Mouse (Mus musculus): Measurements from ENCODE around the gene Mdk.

DNA sequence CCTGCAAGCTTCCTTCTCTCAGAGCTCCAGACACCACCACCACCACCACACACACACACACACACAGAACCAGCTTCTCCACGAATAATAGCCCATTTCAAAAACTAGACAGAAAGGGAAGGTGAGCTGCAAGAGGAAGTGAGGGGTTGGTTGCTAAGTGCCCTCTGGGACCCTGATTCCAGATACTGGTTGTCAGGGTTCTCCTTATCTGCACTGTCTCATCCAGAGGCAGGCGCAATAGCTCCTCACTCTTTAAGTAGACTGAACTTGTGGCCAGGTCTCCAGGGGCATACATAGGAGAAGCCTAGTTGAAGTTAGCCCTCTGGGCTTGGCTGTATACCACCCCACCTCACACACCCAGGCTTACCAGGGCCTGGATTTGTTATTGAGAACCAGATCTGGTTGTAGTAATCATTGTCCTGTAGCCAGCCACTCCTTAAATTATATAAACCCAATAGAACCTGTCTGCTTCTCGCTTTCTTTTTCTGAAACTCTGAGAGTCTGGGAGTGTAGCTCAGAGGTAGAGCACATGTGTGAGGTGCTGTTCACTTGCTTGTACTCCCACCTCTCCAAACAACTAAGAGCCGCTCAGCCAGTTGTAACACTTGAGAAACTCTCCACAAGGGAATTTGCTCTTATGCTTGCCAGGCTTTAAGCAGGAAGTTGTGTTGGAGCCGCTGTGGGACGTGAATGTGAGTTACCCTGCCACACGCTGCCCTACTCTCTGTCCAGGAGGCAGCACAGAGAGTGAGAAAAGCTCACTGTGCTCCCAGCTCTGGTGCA lies 18.6 kb downstream of the Mdk start:
- TF ChIP-seq CTCF (IDR thresholded peaks at IDR 0.05; ENCODE audit: low read depth): no peak
- TF ChIP-seq EP300 (IDR thresholded peaks at IDR 0.05; ENCODE audit: low read depth): no peak
